Mouse (Mus musculus) CH12.LX (cell line): ENCODE data around the gene Ifngr2.

Source experiments
- CTCF ChIP-seq, 2 experiments: IDR thresholded peaks in 1 of 2; conservative IDR thresholded peaks in 1 of 2; 2 replicates each; pipeline ENCODE4 v1.5.1; 2011 to 2012; ENCODE audit warnings: low read depth in 2 of 2, low read length in 2 of 2, improper control_type of control experiment in 1 of 2, inconsistent platforms in 1 of 2, mild to moderate bottlenecking in 1 of 2, moderate library complexity in 1 of 2
- SMC3 ChIP-seq: IDR thresholded peaks from 2 replicates; pipeline ENCODE4 v1.6.1; 2011; ENCODE audit warnings: low read depth, low read length, improper control_type of control experiment
- TBP ChIP-seq: conservative IDR thresholded peaks from 2 replicates; pipeline ENCODE4 v1.6.1; 2011; ENCODE audit warnings: low read depth, low read length, improper control_type of control experiment
- USF1 ChIP-seq: IDR thresholded peaks from 2 replicates; pipeline ENCODE4 v1.6.1; 2014; ENCODE audit warnings: low read depth, mild to moderate bottlenecking, inconsistent platforms, low read length, improper control_type of control experiment
- ZMIZ1 ChIP-seq: IDR thresholded peaks from 2 replicates; pipeline ENCODE4 v1.6.1; 2012; ENCODE audit warnings: low read depth, mild to moderate bottlenecking, inconsistent platforms, low read length, improper control_type of control experiment
- ZNF384 ChIP-seq: IDR thresholded peaks from 2 replicates; pipeline ENCODE4 v1.6.1; 2012; ENCODE audit warnings: low read depth, low read length, improper control_type of control experiment, inconsistent platforms

DNA sequence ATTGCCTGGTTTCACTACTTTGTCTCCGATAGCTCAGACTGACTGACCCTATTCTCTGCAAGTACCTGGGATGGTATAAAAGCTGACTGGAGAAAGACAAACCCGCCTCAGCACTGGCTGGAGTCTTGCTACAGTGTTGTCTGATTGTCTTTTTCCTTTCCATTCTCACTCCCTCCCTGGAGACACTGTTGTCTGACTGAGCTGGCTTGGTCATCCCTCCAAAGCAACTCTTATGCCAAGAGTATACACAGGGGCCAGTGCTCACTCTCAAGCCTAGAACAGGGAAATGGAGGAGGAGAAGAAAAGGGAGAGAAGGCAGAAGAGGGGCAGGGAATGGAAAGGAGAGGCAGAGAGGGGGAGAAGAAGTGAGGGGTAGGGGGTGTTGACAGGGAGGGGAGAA, 14.4 kb upstream of the Ifngr2 start:
- TF ChIP-seq CTCF (conservative IDR thresholded peaks at IDR 0.05 in 1 of 2, IDR thresholded peaks at IDR 0.05 in 1 of 2; ENCODE audit: low read depth in 2 of 2, low read length in 2 of 2) (no peak), TBP (no peak), ZMIZ1 (no peak), ZNF384 (no peak), USF1 (no peak), SMC3 (no peak)
